Mouse (Mus musculus) forebrain, embryonic 13.5 days (tissue): ENCODE data around the gene Prph. TPM values are rescaled to one million over a fixed set of nuclear protein-coding genes. Genes with fewer than 3 reads are reported as not detected.
A peak's percentile ranks its signal among the peaks of the same experiment; 100 is the strongest.
"Not testable (repeated sequence)": the region's sequence is repeated elsewhere in the genome, so short reads cannot be mapped to it uniquely, and the experiment has no call there.

Experiments used
- ATAC-seq: fragments of 200-750 bp; cut with Nextera tagmentation; 2 replicates; pipeline ENCODE4 v1.8.0; 2017
- H3K27ac ChIP-seq: fragments of 300-500 bp; sonication (generic); 2 replicates; pipeline ENCODE4 v1.5.1; 2015; ENCODE audit warnings: inconsistent platforms, mild to moderate bottlenecking, moderate library complexity
- H3K27me3 ChIP-seq: fragments of 300-500 bp; sonication (generic); 2 replicates; pipeline ENCODE4 v1.6.1; 2015; ENCODE audit warnings: mild to moderate bottlenecking, inconsistent platforms
- H3K36me3 ChIP-seq: fragments of 300-500 bp; sonication (generic); 2 replicates; pipeline ENCODE4 v1.6.1; 2015; ENCODE audit warnings: mild to moderate bottlenecking, inconsistent platforms; ENCODE audit not compliant: poor library complexity, severe bottlenecking
- H3K4me1 ChIP-seq: fragments of 300-500 bp; sonication (generic); 2 replicates; pipeline ENCODE4 v1.6.1; 2015; ENCODE audit warnings: inconsistent platforms
- H3K4me2 ChIP-seq: fragments of 300-500 bp; sonication (generic); 2 replicates; pipeline ENCODE4 v1.6.1; 2015; ENCODE audit warnings: inconsistent platforms, mild to moderate bottlenecking, moderate library complexity
- H3K4me3 ChIP-seq: fragments of 300-500 bp; sonication (generic); 2 replicates; pipeline ENCODE4 v1.5.1; 2015; ENCODE audit warnings: mild to moderate bottlenecking, inconsistent platforms
- H3K9ac ChIP-seq: fragments of 300-500 bp; sonication (generic); 2 replicates; pipeline ENCODE4 v1.6.1; 2015; ENCODE audit warnings: mild to moderate bottlenecking, inconsistent platforms
- H3K9me3 ChIP-seq: fragments of 300-500 bp; sonication (generic); replicated peaks from 2 replicates; pipeline ENCODE4 v1.6.1; 2016; ENCODE audit warnings: inconsistent platforms
- WGBS: fragments of 180-500 bp; shearing (Covaris S2); methylation state at CpG from one replicate; pipeline ENCODE4 v1.1.7; 2015; 5-methylcytosine and 5-hydroxymethylcytosine counted together
- polyA plus RNA-seq: library from polyadenylated mRNA; unstranded; fragments of >200 nt; fragmentation: Nextera tagmentation; extraction: Ambion mirVana; gene quantifications from 2 replicates; pipeline ENCODE4 v1.2.1, GENCODE M21; 2015

Gene Prph
- polyA plus RNA-seq, 1 experiment from 2014 or later, result 0.94 TPM

DNA sequence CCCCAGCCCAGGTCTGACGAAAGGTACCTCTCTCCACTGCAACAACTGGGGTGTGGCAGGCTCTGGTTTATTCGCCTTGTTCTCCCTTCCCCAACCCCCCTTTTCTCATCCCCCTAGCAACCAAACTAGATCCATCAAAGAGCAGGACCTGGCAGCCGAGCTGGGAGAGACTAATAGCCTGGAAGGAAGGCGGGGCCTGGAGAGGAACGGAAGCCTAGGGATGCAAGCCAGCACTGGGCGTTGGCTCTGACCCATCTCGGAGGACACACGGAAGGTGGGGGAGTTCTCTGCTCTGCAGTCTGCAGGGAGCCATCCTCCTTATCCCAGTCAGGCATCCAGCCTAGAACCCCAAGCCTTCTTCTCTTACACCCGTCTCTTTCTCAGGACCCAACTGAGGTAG lies 1.6 kb upstream of the Prph start:
- H3K4me2 ChIP-seq, result peak overlapping the region; percentile 20
- H3K4me3 ChIP-seq, result no peak overlapping the region
- no peak overlapping the region for H3K9ac ChIP-seq
- H3K27ac ChIP-seq, result no peak overlapping the region
- WGBS, result 7% methylated on average over 9 of the region's 9 CpGs
- H3K27me3 ChIP-seq, result peaks cover 65% of the 10 kb centered on the region
- no peaks in the 10 kb centered on the region for H3K9me3 ChIP-seq
- no peak for ATAC-seq
- H3K4me1 ChIP-seq, result peaks cover 41% of the 10 kb centered on the region
- H3K36me3 ChIP-seq, result no peaks in the 10 kb centered on the region

DNA sequence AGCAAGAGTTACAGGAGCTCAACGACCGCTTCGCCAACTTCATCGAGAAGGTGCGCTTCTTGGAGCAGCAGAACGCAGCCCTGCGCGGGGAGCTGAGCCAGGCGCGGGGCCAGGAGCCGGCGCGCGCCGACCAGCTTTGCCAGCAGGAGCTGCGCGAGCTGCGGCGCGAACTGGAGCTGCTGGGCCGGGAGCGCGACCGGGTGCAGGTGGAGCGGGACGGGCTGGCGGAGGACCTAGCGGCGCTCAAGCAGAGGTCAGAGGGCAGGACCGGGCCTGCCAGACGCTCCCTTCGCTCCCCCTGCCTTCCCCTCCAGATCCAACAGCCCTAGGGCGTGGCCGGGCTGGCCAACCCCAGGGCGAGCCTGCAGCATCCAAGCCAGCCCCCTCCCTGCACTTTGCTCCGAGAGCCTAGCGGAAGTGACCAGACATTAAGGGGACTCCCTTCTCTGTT lies 562 bp downstream of the Prph start:
- Histone ChIP-seq H3K27ac (no peak overlapping the region), H3K4me3 (peak overlapping the region; percentile 37), H3K4me1 (peaks cover 41% of the 10 kb centered on the region), H3K36me3 (no peaks in the 10 kb centered on the region), H3K4me2 (peak overlapping the region; percentile 65), H3K9ac (peak overlapping the region; percentile 32), H3K27me3 (peaks cover 86% of the 10 kb centered on the region), H3K9me3 (no peaks in the 10 kb centered on the region)
- WGBS, result under 1% methylated on average over 37 of the region's 37 CpGs
- ATAC-seq, result peak; percentile 63

DNA sequence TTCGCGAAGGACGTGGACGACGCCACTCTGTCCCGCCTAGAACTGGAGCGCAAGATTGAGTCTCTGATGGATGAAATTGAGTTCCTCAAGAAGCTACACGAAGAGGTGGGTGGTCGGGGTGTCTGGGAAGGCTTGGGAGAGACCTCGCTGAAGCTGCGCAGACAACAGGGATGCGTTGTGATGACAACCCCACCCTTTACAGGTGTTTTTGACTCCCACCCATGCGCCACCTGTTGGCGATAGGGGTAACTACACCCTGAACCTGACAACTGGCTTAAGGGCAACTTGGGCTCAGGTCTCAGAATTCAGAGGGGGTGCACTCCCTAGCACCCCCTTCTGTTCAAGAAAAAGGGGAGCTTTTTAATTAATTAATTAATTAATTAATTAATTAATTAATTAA lies 1.4 kb downstream of the Prph start:
- H3K4me3 ChIP-seq, result peak overlapping the region; percentile 37

DNA sequence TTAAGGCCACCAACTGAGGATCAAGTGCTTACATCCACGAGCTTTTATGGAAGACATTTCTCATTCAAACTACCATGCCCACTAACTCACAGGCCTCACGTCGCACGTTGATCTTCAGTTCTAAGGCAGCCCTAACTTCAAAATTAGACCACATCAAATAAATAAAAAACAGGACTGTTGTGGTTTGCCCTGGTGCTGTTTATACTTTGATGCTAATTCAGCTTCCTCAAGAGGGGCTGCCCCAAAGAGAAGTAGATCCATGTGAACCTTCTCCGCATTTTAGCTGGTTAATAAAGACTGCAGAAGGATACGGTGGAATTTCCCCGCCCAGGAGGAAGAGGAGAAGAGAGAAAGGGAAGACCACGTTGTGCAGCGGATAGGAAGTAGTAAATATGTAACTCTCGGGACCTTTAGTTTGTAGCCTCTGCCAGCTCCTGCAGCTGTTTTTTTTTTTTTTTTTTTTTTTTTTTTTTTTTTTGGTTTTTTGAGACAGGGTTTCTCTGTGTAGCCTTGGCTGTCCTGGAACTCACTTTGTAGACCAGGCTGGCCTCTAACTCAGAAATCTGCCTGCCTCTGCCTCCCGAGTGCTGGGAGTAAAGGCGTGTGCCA lies 10.7 kb downstream of the Prph start:
- Histone ChIP-seq H3K27ac (no peak overlapping the region), H3K4me1 (no peaks in the 10 kb centered on the region), H3K9me3 (no peaks in the 10 kb centered on the region), H3K36me3 (no peaks in the 10 kb centered on the region), H3K4me3 (no peak overlapping the region), H3K4me2 (no peak overlapping the region), H3K27me3 (peaks cover 13% of the 10 kb centered on the region; the same call in 1 of the 2 replicates), H3K9ac (no peak overlapping the region)
- WGBS, result 86% methylated on average over 12 of the region's 12 CpGs
- no peak for ATAC-seq

More for the DNA sequence above, 1.4 kb downstream of the Prph start:
- Histone ChIP-seq H3K27me3 (peaks cover 85% of the 10 kb centered on the region), H3K27ac (no peak overlapping the region), H3K4me2 (peak overlapping the region; percentile 65), H3K9ac (no peak overlapping the region), H3K36me3 (no peaks in the 10 kb centered on the region), H3K4me1 (peaks cover 41% of the 10 kb centered on the region), H3K9me3 (no peaks in the 10 kb centered on the region)
- WGBS, result 7% methylated on average over 14 of the region's 14 CpGs
- ATAC-seq, result no peak

DNA sequence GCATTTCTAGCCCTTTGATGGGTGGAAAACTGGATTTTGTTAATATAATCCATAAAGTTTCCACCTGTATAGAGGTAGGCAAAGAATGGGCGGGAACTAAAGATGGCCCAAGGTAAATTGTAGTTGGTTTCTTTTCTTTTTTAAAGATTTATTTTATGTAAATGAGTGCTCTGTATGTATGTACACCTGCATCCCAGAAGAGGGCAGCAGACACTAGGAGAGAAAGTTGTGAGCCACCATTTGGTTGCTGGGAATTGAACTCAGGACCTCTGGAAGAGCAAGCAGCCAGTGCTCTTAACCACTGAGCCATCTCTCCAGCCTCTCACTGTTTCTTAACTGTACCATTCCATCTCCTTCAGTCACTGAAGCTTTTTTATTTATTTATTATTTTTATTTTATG lies 17.0 kb downstream of the Prph start:
- H3K9ac ChIP-seq, result no peak overlapping the region
- ATAC-seq, result no peak
- H3K36me3 ChIP-seq, result peaks cover 4% of the 10 kb centered on the region
- peaks cover 26% of the 10 kb centered on the region for H3K4me1 ChIP-seq
- 92% methylated on average over 1 of the region's 1 CpGs for WGBS
- no peaks in the 10 kb centered on the region for H3K9me3 ChIP-seq
- no peak overlapping the region for H3K27ac ChIP-seq
- H3K27me3 ChIP-seq, result 0 out of 2 replicates have a peak, but pooled peaks cover 5% of the 10 kb centered on the region
- H3K4me3 ChIP-seq, result no peak overlapping the region
- H3K4me2 ChIP-seq, result no peak overlapping the region

DNA sequence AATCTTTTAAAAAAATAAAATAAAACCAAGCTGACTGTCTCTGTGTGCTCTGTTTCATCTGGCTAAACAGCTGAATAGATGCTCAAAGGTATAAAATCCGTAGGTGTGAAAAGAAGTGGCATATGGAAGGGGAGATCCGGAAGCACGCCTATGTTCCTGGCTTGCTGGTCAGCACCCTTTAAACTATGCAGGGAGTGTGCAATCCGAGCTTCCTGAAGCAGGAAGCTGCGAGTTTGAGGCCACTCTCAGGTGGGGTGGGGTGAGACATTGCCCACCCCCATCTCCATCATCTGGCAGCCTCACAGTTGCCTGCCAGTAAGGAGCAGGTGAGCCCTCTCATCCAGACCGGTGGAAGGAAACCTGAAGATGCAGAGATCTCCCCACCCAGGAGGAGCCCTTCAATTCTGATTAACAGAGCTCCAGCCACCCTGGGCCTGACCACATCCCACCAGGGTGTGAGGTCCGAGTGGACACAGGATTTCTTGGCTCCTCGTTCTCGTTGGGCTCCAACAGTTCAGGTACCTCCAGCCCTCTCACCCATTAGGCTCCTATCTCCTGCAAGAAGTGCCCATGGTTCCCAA lies 19.1 kb downstream of the Prph start, which contains the start of gene Troap:
Gene Troap, plus strand, starts transcription at position 557 of the 581 bp plus-strand sequence.
- peak within 1 kb of the TSS; percentile 79 for H3K4me2 ChIP-seq
- peak within 1 kb of the TSS; percentile 94 for H3K27ac ChIP-seq
- H3K4me3 ChIP-seq, result peak within 1 kb of the TSS; percentile 64
- ATAC-seq, result no peak; the same call in 1 of the 2 replicates
- H3K36me3 ChIP-seq, result peaks cover 23% of the 10 kb centered on the region
- WGBS, result 25% methylated on average over 9 of the region's 9 CpGs
- H3K27me3 ChIP-seq, result 0 out of 2 replicates have a peak, but pooled peaks cover 5% of the 10 kb centered on the region
- peaks cover 33% of the 10 kb centered on the region for H3K4me1 ChIP-seq
- H3K9me3 ChIP-seq, result no peaks in the 10 kb centered on the region
- H3K9ac ChIP-seq, result peak within 1 kb of the TSS; percentile 75

DNA sequence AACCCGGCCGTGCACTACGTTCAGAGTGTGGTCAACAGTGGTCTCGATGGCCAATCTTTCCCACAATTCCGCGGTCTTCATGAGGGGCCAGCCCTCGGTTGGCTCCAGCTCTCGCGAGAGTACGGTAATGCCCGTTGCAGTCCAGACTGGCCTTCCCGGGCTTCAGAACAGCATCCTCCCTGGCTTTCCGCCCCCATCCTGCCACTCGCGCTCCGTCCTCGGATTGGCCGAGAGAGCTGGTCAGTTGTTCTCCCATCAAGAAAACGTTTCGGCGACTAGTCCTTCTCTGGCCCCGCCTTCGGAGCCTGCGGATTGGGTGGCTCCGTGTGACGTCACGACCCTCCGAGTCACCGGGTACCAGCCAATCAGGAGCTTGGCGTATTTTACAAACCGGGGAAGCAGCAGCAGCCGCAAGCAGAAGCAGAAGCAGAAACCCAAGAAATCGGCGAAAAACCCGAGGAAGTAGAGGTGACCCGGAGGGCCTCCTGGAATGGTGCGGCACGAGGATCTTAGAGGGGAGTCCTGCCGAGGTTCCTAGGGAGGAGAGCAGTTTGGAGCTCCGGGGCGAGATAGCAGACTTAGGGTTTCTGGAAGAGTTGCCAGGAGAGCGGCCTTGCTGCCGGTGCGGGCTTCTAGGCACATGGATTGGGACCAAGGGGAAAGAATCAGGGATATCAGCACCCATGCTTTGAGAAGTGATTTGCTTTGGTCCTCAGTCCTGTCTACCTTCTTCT lies 19.8 kb downstream of the Prph start:
- WGBS, result under 1% methylated on average over 44 of the region's 44 CpGs
- H3K9me3 ChIP-seq, result no peaks in the 10 kb centered on the region
- H3K27ac ChIP-seq, result peak overlapping the region; percentile 94
- H3K9ac ChIP-seq, result peak overlapping the region; percentile 75
- 0 out of 2 replicates have a peak, but pooled peaks cover 1% of the 10 kb centered on the region for H3K27me3 ChIP-seq
- H3K36me3 ChIP-seq, result peaks cover 27% of the 10 kb centered on the region
- peaks cover 33% of the 10 kb centered on the region for H3K4me1 ChIP-seq
- peak overlapping the region; percentile 64 for H3K4me3 ChIP-seq
- H3K4me2 ChIP-seq, result peak overlapping the region; percentile 79
- peak; percentile 98 for ATAC-seq

DNA sequence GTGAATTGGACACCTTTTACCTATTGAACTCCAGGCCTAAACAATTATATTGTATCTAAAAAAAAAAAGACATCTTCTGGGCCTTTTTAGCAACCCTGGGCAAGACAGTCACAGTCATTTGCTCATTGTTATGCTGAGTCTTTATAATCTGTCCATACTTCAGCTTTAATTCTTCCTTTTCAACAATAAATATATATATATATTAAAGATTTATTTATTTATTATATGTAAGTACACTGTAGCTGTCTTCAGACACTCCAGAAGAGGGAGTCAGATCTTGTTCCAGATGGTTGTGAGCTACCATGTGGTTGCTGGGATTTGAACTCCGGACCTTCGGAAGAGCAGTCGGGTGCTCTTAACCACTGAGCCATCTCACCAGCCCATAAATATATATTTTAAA lies 21.0 kb downstream of the Prph start:
- Histone ChIP-seq H3K4me1 (peaks cover 33% of the 10 kb centered on the region), H3K4me2 (peak overlapping the region; percentile 79), H3K36me3 (peaks cover 35% of the 10 kb centered on the region), H3K4me3 (peak overlapping the region; percentile 64), H3K9ac (peak overlapping the region; percentile 75; the same call in 1 of the 2 replicates)
- H3K27ac ChIP-seq, H3K27me3 ChIP-seq, ATAC-seq, H3K9me3 ChIP-seq: not testable (repeated sequence)
- WGBS, result 100% methylated on average over 3 of the region's 3 CpGs

DNA sequence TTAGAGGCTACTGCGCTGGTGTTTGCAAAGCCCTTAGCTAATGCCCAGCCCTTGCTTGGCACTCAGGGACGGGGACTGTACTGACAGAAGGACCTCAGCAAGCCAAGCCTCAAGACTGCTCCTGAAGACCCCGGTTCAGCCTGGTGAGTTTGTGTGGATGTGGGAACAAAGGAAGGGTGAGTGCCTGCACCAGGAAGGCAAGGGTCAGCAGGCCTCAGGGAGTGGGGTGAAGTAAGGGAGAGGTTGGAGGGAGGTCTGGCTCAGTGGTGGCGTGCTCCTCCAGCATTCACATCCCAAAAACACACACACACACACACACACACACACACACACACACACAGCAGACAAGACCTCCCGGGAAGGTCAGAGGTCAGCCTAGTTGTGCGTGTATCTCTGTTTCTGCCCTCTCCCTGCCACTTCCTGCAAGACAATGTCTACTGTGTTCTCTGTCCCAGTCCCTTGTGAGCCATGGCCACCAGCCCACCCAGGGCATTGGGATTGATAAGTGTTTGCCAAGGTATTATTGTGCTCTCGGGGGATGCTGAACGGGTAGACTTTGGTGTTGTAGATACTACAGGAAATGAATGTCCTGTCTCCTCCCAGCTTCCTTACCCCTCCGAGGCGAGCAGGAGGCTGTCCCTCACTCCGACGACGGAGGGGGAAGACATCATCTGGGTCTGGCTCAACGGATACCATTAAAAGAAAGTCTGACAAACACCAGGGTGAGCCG lies 23.4 kb downstream of the Prph start:
- H3K4me2 ChIP-seq, result no peak overlapping the region
- H3K27ac ChIP-seq, result no peak overlapping the region
- H3K9me3 ChIP-seq, result no peaks in the 10 kb centered on the region
- H3K36me3 ChIP-seq, result peaks cover 59% of the 10 kb centered on the region
- ATAC-seq, result no peak
- 87% methylated on average over 15 of the region's 15 CpGs for WGBS
- H3K4me1 ChIP-seq, result peaks cover 33% of the 10 kb centered on the region
- H3K27me3 ChIP-seq, result peaks cover 4% of the 10 kb centered on the region
- H3K4me3 ChIP-seq, result no peak overlapping the region
- H3K9ac ChIP-seq, result peak overlapping the region; percentile 43; the same call in 1 of the 2 replicates

DNA sequence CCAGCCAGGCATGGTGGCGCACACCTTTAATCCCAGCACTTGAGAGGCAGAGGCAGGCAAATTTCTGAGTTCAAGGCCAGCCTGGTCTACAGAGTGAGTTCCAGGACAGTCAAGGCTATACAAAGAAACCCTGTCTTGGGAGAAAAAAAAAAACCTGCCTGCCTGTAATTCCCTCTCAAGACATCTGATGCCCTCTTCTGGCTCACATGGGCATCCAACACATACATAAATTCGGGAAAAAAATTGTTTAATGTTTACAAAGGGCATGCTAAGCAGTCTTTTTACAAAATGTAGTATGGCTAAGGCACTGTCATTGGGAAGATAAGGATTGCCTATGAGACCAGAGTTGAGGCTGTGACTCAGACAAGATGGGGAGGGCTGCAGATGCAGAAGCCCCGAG lies 24.8 kb downstream of the Prph start:
- Histone ChIP-seq H3K4me1 (peaks cover 26% of the 10 kb centered on the region), H3K4me2 (no peak overlapping the region), H3K27ac (no peak overlapping the region), H3K36me3 (peaks cover 63% of the 10 kb centered on the region), H3K9ac (no peak overlapping the region), H3K27me3 (peaks cover 18% of the 10 kb centered on the region), H3K9me3 (no peaks in the 10 kb centered on the region), H3K4me3 (no peak overlapping the region)
- ATAC-seq, result no peak
- WGBS, result 84% methylated on average over 3 of the region's 3 CpGs

DNA sequence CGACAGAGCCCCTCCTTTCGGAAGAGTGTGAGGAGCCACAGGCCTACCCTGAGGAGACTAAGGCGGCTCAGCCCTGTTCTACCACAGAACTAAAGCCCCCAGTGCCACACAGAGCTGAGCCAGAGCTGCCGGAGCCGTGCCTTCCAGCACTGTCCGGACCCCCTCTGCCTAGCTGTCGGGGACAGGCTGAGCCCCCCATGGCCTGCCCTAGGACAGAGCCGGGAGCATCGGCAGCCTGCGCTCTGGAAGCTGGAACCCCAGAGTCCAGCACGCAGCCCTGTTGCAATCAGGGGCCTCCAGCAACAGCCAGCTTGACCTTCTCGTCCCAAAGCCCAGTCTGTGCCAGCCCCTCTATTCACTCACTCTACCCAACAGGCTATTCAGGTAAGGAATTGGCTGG lies 27.3 kb downstream of the Prph start:
- H3K9me3 ChIP-seq, result no peaks in the 10 kb centered on the region
- WGBS, result 94% methylated on average over 12 of the region's 12 CpGs
- H3K9ac ChIP-seq, result no peak overlapping the region
- H3K4me3 ChIP-seq, result no peak overlapping the region
- no peak overlapping the region for H3K27ac ChIP-seq
- peaks cover 4% of the 10 kb centered on the region; the same call in 1 of the 2 replicates for H3K4me1 ChIP-seq
- H3K27me3 ChIP-seq, result peaks cover 43% of the 10 kb centered on the region
- peaks cover 56% of the 10 kb centered on the region for H3K36me3 ChIP-seq
- no peak overlapping the region for H3K4me2 ChIP-seq
- no peak for ATAC-seq
